ENCODE assay signal across 8 mouse cellular contexts in genomic region chr1:95666541-95667320, GRCm38 (mm10). TPM values are rescaled to one million over a fixed set of nuclear protein-coding genes. Genes with fewer than 3 reads are reported as not detected.
A peak's percentile ranks its signal among the peaks of the same experiment; 100 is the strongest.
DNase-seq lines count a peak whose midpoint lies in the region; ATAC-seq and TF ChIP-seq lines count a peak whose summit lies in the region.

No protein-coding gene starts in this region.

- H3K4me2 ChIP-seq in lung, embryonic 14.5 days, result peak overlapping the region; percentile 86
- H3K4me2 ChIP-seq in forebrain, embryonic 15.5 days (replicated peaks), result peak overlapping the region; percentile 92
- H3K4me2 ChIP-seq in limb, embryonic 14.5 days (replicated peaks; ENCODE audit: low read depth, low read length, severe bottlenecking), result peak overlapping the region; percentile 89

- peak overlapping the region; percentile 64 for H3K9ac ChIP-seq in lung, embryonic 14.5 days
- peak overlapping the region; percentile 89 for H3K9ac ChIP-seq in forebrain, embryonic 15.5 days (replicated peaks)
- peak overlapping the region; percentile 52 for H3K9ac ChIP-seq in limb, embryonic 14.5 days (ENCODE audit: low read depth, low read length, severe bottlenecking)

- ATAC-seq in lung, embryonic 14.5 days (ENCODE audit: insufficient read depth), result peak; percentile 13
- ATAC-seq in forebrain, embryonic 15.5 days (replicated peaks), result peak; percentile 12
- no peak for ATAC-seq in limb, embryonic 14.5 days (ENCODE audit: low FRiP score, low read depth)
- no peak for ATAC-seq in granulocyte monocyte progenitor cell, adult 5-6 weeks (replicated peaks; ENCODE audit: poor library complexity, severe bottlenecking)

- DNase-seq in lung, embryonic 14.5 days, result peak; percentile 48
- DNase-seq in lung, adult 18-20 months, result no peak
- DNase-seq in ZHBTc4 (ENCODE audit: low read depth, low spot score), result peak; percentile 22
- no peak for DNase-seq in limb, embryonic 14.5 days (ENCODE audit: low spot score)
- DNase-seq in retina, embryonic 14.5 days (ENCODE audit: low spot score), result peak; percentile 38
- no peak for DNase-seq in adrenal gland, postnatal 36 days

- no peak for TF ChIP-seq POLR2A in limb, embryonic 14.5 days (IDR thresholded peaks at IDR 0.05; ENCODE audit: borderline replicate concordance, extremely low read depth, insufficient read depth, insufficient read length)

- no peaks in the 10 kb centered on the region for H3K4me1 ChIP-seq in lung, embryonic 14.5 days (ENCODE audit: insufficient read depth)
- H3K4me1 ChIP-seq in forebrain, embryonic 15.5 days, result peaks cover 22% of the 10 kb centered on the region
- H3K4me1 ChIP-seq in limb, embryonic 14.5 days (ENCODE audit: control insufficient read depth, insufficient read depth, low read length), result peaks cover 6% of the 10 kb centered on the region; the same call in 1 of the 2 replicates

- H3K36me3 ChIP-seq in lung, embryonic 14.5 days (ENCODE audit: insufficient read depth), result no peaks in the 10 kb centered on the region
- no peaks in the 10 kb centered on the region for H3K36me3 ChIP-seq in forebrain, embryonic 15.5 days
- H3K36me3 ChIP-seq in limb, embryonic 14.5 days (ENCODE audit: control insufficient read depth, insufficient read depth, low read length), result no peaks in the 10 kb centered on the region

- no peaks in the 10 kb centered on the region for H3K27me3 ChIP-seq in lung, embryonic 14.5 days (ENCODE audit: insufficient read depth, low read length)
- H3K27me3 ChIP-seq in forebrain, embryonic 15.5 days, result no peaks in the 10 kb centered on the region
- H3K27me3 ChIP-seq in limb, embryonic 14.5 days (ENCODE audit: control insufficient read depth, insufficient read depth, low read length), result peaks cover 19% of the 10 kb centered on the region

- no peak for TF ChIP-seq CTCF in lung, embryonic 14.5 days (IDR thresholded peaks at IDR 0.05; ENCODE audit: low read depth)

- WGBS in lung, embryonic 14.5 days, result under 1% methylated on average over 14 of the region's 14 CpGs
- WGBS in forebrain, embryonic 15.5 days, result 0% methylated on average over 14 of the region's 14 CpGs
- WGBS in limb, embryonic 14.5 days, result 1% methylated on average over 14 of the region's 14 CpGs

- peak overlapping the region; percentile 59 for H3K4me3 ChIP-seq in lung, embryonic 14.5 days (ENCODE audit: low read depth, low read length)
- peak overlapping the region; percentile 90 for H3K4me3 ChIP-seq in forebrain, embryonic 15.5 days
- H3K4me3 ChIP-seq in limb, embryonic 14.5 days (replicated peaks; ENCODE audit: low read length), result peak overlapping the region; percentile 55

- peak overlapping the region; percentile 54; the same call in 1 of the 2 replicates for H3K27ac ChIP-seq in lung, embryonic 14.5 days (ENCODE audit: low read depth)
- H3K27ac ChIP-seq in forebrain, embryonic 15.5 days (replicated peaks), result peak overlapping the region; percentile 93
- no peak overlapping the region for H3K27ac ChIP-seq in limb, embryonic 14.5 days (replicated peaks; ENCODE audit: low read depth, low read length)

- H3K9me3 ChIP-seq in lung, embryonic 14.5 days (ENCODE audit: low read depth, low read length), result no peaks in the 10 kb centered on the region
- H3K9me3 ChIP-seq in forebrain, embryonic 15.5 days, result no peaks in the 10 kb centered on the region
- no peaks in the 10 kb centered on the region for H3K9me3 ChIP-seq in limb, embryonic 14.5 days (ENCODE audit: control insufficient read depth, low read length)

RNA-seq across cellular contexts. Expression of gene St8sia4, which starts 0.6 kb away (rescaled TPM):
- 15.9 and 16.3 TPM in 2 replicates for polyA plus RNA-seq in lung, embryonic 14.5 days (2014; fragmentation: Nextera tagmentation; extraction: Ambion mirVana)
- 32.0 and 34.1 TPM in 2 replicates for polyA plus RNA-seq in forebrain, embryonic 15.5 days (2015; fragmentation: Nextera tagmentation; extraction: Ambion mirVana)
- polyA plus RNA-seq in limb, embryonic 14.5 days (2012; rRNA removed), result 1.8 and 2.1 TPM in 2 replicates
- 5.4 and 5.7 TPM in 2 replicates for polyA plus RNA-seq in limb, embryonic 14.5 days (2014; fragmentation: Nextera tagmentation; extraction: Ambion mirVana)
- 73.2 and 76.7 TPM in 2 replicates for total RNA-seq in granulocyte monocyte progenitor cell, adult 5-6 weeks (2014; fragmentation: Nextera tagmentation)
- total RNA-seq in granulocyte monocyte progenitor cell, adult 5-6 weeks (2017), result 124 and 137 TPM in 2 replicates
- total RNA-seq in adrenal gland, postnatal 36 days (2021), result 1 to 10 TPM; 1.8 to 1.9 TPM

Comparison
In these comparisons a context has a peak if more than half of its experiments do, and no peak if none do; other contexts are left out.
1. DNase-seq: peak in lung, embryonic 14.5 days (single experiment), ZHBTc4 (single experiment) and retina, embryonic 14.5 days (single experiment); none in lung, adult 18-20 months (0 of 2), limb, embryonic 14.5 days (single experiment) and adrenal gland, postnatal 36 days (0 of 2).
2. ATAC-seq: peak in lung, embryonic 14.5 days (single experiment) and forebrain, embryonic 15.5 days (single experiment); none in limb, embryonic 14.5 days (single experiment) and granulocyte monocyte progenitor cell, adult 5-6 weeks (single experiment).
3. Peak in every context shown above with its lines, with median percentiles within 50 percentile points of each other: H3K4me2 ChIP-seq, H3K4me3 ChIP-seq and H3K9ac ChIP-seq.